Mouse (Mus musculus) lung, embryonic 15.5 days (tissue): Measurements from ENCODE around the gene Otof. TPM values are rescaled to one million over a fixed set of nuclear protein-coding genes. Genes with fewer than 3 reads are reported as not detected.

Experiments
- polyA plus RNA-seq: library from polyadenylated mRNA; unstranded; fragments of >200 nt; fragmentation: Nextera tagmentation; extraction: Ambion mirVana; gene quantifications from 2 replicates; pipeline ENCODE4 v1.2.1, GENCODE M21; 2015

Otof gene
- polyA plus RNA-seq, 1 experiment from 2014 or later = 0.81 TPM

Other genes starting within 250 kb of the Otof start
- 17.0 and 18.1 TPM in 2 replicates for gene Selenoi, start 229.4 kb downstream of the Otof start, polyA plus RNA-seq
- 2.7 and 2.8 TPM in 2 replicates for gene Drc1, start 180.5 kb downstream of the Otof start, polyA plus RNA-seq
- 2.0 and 2.7 TPM in 2 replicates for gene 1700001C02Rik, start 4.1 kb upstream of the Otof start, polyA plus RNA-seq
- gene Cib4, start 83.9 kb upstream of the Otof start, polyA plus RNA-seq = 0.26 TPM in 1 of 2 replicates, not detected in the other
- 21.5 and 23.1 TPM in 2 replicates for gene Kcnk3, start 126.2 kb upstream of the Otof start, polyA plus RNA-seq
- 26.1 and 28.6 TPM in 2 replicates for gene Slc35f6, start 186.0 kb upstream of the Otof start, polyA plus RNA-seq
- 332 and 343 TPM in 2 replicates for gene Cenpa, start 204.8 kb upstream of the Otof start, polyA plus RNA-seq
- 4.8 and 5.3 TPM in 2 replicates for gene Dpysl5, start 249.6 kb upstream of the Otof start, polyA plus RNA-seq